Mouse (Mus musculus): ENCODE data around the gene Abhd5. TPM values are rescaled to one million over a fixed set of nuclear protein-coding genes. Genes with fewer than 3 reads are reported as not detected.
"Not testable (repeated sequence)": the region's sequence is repeated elsewhere in the genome, so short reads cannot be mapped to it uniquely, and the experiment has no call there.

Gene Abhd5
- 22.5 and 24.2 TPM in 2 replicates for polyA plus RNA-seq (2016; fragmentation: Nextera tagmentation; extraction: Ambion mirVana)

DNA sequence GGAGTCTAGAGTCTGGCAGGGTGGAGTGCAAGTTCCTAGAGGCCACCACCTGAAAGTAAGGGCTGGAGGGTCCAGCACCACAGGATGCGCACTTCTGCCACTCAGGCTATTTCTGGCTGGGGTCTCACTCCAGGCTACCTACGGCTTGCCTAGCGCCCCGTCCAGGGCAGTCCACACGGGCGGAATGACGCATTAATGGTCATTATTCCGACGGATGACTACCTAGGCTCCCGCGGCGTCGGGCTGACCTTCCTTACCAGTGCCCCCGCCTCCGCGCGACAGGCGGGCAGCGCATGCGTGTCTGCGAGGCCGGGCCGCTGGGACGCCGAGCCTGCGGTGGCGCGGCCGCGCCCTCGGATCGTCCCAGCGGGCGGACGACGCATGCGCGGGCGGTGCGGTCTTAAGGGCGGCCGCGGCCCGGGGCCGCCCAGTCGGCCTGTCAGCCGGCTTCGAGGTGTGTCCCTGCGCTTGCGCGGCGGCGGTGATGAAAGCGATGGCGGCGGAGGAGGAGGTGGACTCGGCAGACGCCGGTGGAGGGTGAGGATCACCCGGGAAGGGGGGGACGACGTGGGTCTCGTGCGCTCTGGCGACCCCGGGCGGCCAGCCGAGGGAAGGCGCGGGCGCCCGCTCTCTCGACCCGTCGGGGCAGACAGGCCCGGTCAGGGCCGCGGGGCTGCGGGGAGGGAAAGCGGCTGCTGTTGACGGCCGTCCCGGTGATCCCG lies at the start of gene Abhd5:
Gene Abhd5, plus strand, starts transcription at position 306 of the 722 bp plus-strand sequence.
- WGBS = under 1% methylated on average over 76 of the region's 84 CpGs
- H3K27ac ChIP-seq = peak within 1 kb of the TSS; percentile 71
- no peaks in the 10 kb centered on the region for H3K27me3 ChIP-seq
- peak within 1 kb of the TSS; percentile 67 for H3K4me2 ChIP-seq (replicated peaks)
- no peaks in the 10 kb centered on the region for H3K36me3 ChIP-seq
- peak; percentile 96 for ATAC-seq (ENCODE audit: low FRiP score)
- no peaks in the 10 kb centered on the region for H3K4me1 ChIP-seq
- no peaks in the 10 kb centered on the region for H3K9me3 ChIP-seq (replicated peaks)
- H3K4me3 ChIP-seq = peak within 1 kb of the TSS; percentile 68
- peak within 1 kb of the TSS; percentile 76 for H3K9ac ChIP-seq

DNA sequence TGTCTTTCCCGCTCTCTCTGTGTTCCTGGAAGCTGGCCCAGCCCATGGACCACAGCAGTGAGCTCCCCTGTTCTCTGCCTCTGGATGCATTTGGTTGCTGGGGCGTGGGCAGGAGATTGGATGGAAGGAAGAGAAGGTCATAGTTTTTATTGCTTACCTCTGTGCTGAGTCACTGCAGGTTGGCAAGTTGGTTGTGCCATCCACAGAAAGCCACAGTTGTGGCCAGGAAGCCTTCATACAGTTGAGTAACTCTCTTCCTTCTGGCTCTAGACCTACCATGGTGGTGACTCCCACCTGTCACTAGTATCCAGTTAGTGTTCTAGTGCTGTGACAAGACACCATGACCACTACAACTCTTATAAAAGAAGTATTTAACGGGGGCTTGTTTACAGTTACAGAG lies 46.1 kb upstream of the Abhd5 start:
- 88% methylated on average over 3 of the region's 3 CpGs for WGBS
- H3K9me3 ChIP-seq (replicated peaks) = no peaks in the 10 kb centered on the region
- no peak overlapping the region for H3K27ac ChIP-seq
- no peak overlapping the region for H3K9ac ChIP-seq
- H3K4me3 ChIP-seq = no peak overlapping the region
- no peak overlapping the region for H3K4me2 ChIP-seq (replicated peaks)
- ATAC-seq (ENCODE audit: low FRiP score) = no peak
- H3K36me3 ChIP-seq = no peaks in the 10 kb centered on the region
- H3K27me3 ChIP-seq = no peaks in the 10 kb centered on the region
- peaks cover 3% of the 10 kb centered on the region; the same call in 1 of the 2 replicates for H3K4me1 ChIP-seq

DNA sequence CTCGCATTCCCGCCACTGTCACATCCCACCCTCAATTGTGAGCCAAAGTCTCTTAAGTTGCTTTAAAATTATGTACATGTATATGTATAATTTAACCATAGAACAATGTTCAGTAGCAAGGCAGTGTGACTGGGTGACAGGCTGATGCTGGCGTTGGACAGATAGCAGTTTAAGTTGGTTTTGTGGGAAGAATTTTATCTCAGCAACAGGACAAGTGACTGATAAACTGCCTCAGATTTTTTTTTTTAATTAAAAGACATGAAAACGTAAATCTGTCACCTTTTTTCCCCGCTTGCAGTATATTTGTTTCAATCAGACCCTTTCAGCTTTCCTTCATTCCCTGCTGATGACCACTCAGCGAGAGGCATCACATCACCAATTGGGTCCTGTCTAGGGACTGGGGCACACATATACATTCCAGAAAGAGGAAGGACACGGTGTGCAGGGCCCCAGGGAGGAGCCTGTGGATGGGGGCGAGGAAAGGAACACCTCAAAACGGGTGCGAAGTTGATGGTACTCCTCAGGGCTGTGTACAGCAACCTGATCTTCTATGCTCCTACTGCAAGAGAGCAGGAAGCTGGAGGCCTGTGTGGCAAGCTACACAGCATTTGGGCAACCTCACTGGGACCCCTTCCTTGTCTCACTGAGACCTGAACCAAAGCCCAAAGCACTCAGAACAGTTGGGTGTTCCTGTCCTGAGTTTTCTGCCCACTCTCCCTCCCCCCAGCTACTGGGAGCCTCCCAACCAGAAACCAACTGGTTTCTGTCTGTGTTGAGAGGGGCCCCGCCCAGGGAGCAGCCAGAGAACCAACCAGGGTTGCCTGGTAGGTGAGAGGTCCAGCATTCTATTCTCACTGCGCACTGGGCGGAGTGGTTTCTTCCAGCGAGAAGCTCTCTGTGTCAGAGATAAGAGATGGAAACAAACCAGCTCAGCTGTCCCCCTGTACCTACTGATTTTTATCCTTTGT lies 42.1 kb upstream of the Abhd5 start:
- Histone ChIP-seq H3K4me2 (replicated peaks) (no peak overlapping the region), H3K27ac (no peak overlapping the region), H3K4me3 (no peak overlapping the region), H3K27me3 (no peaks in the 10 kb centered on the region), H3K9me3 (replicated peaks) (no peaks in the 10 kb centered on the region), H3K36me3 (no peaks in the 10 kb centered on the region), H3K4me1 (peaks cover 8% of the 10 kb centered on the region; the same call in 1 of the 2 replicates), H3K9ac (no peak overlapping the region)
- WGBS = 72% methylated on average over 14 of the region's 14 CpGs
- ATAC-seq (ENCODE audit: low FRiP score) = no peak

DNA sequence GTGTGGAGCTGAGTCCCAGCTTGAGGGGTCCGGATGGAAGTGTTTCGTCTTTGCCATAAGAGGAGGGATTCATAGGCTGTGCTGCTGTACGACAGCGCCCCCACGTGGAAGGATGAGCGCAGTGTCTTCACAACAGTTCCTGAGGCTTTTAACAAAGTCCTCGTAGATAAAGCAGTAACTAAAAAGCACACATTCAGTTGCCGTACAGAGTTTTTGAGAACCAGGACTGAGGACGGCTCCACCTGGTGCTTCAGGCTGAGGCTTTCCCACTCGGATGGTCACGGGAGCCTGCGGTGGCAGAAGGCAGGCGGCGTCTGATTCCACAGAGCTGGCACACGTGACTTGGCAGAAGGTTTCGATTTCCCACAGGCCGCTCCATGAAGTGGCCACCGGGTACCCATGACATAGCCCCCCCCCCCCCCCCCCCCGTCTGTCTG lies 40.8 kb upstream of the Abhd5 start:
- Histone ChIP-seq H3K27me3 (no peaks in the 10 kb centered on the region), H3K27ac (peak overlapping the region; percentile 55; the same call in 1 of the 2 replicates), H3K4me3 (peak overlapping the region; percentile 38), H3K9ac (peak overlapping the region; percentile 59), H3K9me3 (replicated peaks) (no peaks in the 10 kb centered on the region), H3K4me1 (peaks cover 8% of the 10 kb centered on the region; the same call in 1 of the 2 replicates), H3K4me2 (replicated peaks) (peak overlapping the region; percentile 60), H3K36me3 (no peaks in the 10 kb centered on the region)
- ATAC-seq (ENCODE audit: low FRiP score) = peak; percentile 87
- 7% methylated on average over 19 of the region's 19 CpGs for WGBS

DNA sequence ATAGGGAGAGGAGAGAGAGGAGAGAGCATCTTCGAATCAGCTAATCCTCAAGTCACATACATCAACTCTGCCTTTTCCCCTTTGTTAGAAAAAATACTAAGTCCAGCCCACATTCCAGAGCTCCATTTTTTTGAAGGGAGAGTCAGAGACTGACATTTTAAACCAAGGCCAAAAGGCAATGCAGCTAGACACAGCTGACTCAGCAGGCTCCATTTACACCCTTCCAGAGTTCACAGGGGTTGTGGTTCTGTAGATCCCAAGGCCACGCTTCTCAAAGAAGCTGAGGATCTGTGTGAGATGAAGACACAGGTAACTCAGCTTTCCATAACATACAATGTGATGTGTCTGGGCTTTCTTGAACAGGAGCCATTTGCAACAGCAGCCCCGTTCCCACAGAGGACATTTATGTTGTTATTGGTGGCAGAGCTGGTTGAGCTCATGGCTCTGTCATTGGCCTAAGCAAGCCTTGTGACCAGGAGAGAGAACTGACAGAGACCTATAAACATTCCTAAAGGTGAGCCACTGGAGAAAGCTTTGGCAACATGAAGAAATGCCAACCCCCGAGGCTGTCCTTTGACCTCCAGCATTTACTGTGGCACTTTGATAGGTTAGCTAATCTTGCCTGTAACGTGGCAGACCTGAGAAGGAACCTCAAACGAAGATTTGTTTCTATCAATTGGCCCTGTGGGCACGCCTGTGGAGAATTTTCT lies 40.2 kb upstream of the Abhd5 start:
- Histone ChIP-seq H3K4me1 (peaks cover 8% of the 10 kb centered on the region; the same call in 1 of the 2 replicates), H3K9me3 (replicated peaks) (no peaks in the 10 kb centered on the region), H3K27ac (peak overlapping the region; percentile 55; the same call in 1 of the 2 replicates), H3K4me3 (peak overlapping the region; percentile 38), H3K36me3 (no peaks in the 10 kb centered on the region), H3K4me2 (replicated peaks) (peak overlapping the region; percentile 60), H3K9ac (peak overlapping the region; percentile 59), H3K27me3 (no peaks in the 10 kb centered on the region)
- ATAC-seq (ENCODE audit: low FRiP score) = 0 out of 2 replicates have a peak, but pooled peaks have one; percentile 16
- 73% methylated on average over 7 of the region's 7 CpGs for WGBS

DNA sequence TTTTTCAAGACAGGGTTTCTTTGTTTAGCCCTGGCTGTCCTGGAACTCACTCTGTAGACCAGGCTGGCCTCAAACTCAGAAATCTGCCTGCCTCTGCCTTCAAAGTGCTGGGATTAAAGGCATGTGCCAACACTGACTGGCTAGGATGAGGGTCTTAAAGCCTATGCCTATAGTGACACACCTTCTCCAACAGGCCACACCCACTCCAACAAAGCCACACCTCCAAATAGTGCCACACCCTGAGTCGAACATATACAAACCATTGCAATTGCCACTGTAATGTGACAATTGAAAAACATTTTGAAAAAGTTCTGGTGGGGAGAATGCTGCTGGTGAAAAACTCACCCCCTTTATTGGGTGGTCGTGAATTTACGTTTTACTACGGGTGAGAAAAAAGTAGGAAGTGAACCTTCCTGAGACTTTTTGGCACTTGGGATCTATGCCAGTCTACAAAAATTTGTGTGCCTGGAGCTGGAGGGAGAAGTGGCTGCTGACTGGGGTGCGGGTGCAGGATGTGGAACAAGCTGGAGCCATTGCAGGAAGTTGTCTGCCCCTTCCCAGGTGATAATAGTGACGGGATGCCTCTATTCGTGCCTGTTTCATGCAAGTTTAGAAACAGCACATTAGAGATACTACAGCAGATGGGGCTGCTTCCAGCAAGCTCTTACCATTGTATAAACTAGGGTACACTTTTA lies 39.0 kb upstream of the Abhd5 start:
- no peaks in the 10 kb centered on the region for H3K36me3 ChIP-seq
- H3K27ac ChIP-seq = no peak overlapping the region
- peaks cover 8% of the 10 kb centered on the region; the same call in 1 of the 2 replicates for H3K4me1 ChIP-seq
- H3K4me3 ChIP-seq = no peak overlapping the region
- no peak for ATAC-seq (ENCODE audit: low FRiP score)
- H3K9ac ChIP-seq = no peak overlapping the region
- WGBS = 90% methylated on average over 7 of the region's 7 CpGs
- no peaks in the 10 kb centered on the region for H3K9me3 ChIP-seq (replicated peaks)
- H3K4me2 ChIP-seq (replicated peaks) = no peak overlapping the region
- no peaks in the 10 kb centered on the region for H3K27me3 ChIP-seq

DNA sequence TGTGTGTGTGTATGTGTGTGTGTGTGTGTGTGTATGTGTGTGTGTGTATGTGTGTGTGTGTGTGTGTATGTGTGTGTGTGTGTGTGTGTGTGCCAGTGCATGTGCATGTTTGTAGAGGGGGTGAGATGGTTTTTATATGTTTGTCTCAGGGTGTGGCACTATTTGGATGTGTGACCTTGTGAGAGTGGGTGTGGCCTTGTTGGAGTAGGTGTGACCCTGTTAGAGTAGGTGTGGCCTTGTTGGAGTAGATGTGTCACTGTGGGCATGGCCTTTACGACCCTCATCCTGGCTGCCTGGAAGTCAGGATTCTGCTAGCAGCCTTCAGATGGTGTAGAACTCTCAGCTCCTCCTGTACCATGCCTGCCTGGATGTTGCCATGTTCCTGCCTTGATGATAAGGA lies 38.3 kb upstream of the Abhd5 start:
- WGBS = 92% methylated on average over 1 of the region's 1 CpGs
- not testable (repeated sequence) for H3K27ac ChIP-seq; H3K4me2 ChIP-seq (replicated peaks); H3K4me3 ChIP-seq; H3K36me3 ChIP-seq; ATAC-seq (ENCODE audit: low FRiP score); H3K4me1 ChIP-seq; H3K9me3 ChIP-seq (replicated peaks); H3K27me3 ChIP-seq; H3K9ac ChIP-seq

DNA sequence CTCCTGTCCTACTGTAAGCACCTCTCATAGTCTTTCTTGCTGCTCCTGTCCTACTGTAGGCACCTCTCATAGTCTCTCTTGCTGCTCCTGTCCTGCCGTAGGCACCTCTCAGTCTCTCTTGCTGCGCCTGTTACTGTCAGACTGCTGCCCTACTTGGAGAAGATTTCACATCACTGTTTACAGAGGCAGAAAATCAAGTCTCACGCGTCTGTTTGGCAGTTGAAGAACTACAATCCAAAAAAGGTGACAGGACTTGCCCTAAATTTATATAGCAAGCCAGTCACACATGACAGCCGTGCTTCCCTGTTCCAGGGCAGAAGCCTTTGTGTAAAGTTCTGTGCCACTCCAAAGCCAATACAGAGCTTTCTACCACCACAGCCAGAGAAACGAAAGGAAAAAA lies 37.0 kb upstream of the Abhd5 start:
- peaks cover 7% of the 10 kb centered on the region; the same call in 1 of the 2 replicates for H3K4me1 ChIP-seq
- H3K27ac ChIP-seq = no peak overlapping the region
- ATAC-seq (ENCODE audit: low FRiP score) = no peak
- H3K4me3 ChIP-seq = no peak overlapping the region
- H3K4me2 ChIP-seq (replicated peaks) = no peak overlapping the region
- H3K36me3 ChIP-seq = no peaks in the 10 kb centered on the region
- H3K9ac ChIP-seq = no peak overlapping the region
- no peaks in the 10 kb centered on the region for H3K27me3 ChIP-seq
- 86% methylated on average over 6 of the region's 6 CpGs for WGBS
- H3K9me3 ChIP-seq (replicated peaks) = no peaks in the 10 kb centered on the region

DNA sequence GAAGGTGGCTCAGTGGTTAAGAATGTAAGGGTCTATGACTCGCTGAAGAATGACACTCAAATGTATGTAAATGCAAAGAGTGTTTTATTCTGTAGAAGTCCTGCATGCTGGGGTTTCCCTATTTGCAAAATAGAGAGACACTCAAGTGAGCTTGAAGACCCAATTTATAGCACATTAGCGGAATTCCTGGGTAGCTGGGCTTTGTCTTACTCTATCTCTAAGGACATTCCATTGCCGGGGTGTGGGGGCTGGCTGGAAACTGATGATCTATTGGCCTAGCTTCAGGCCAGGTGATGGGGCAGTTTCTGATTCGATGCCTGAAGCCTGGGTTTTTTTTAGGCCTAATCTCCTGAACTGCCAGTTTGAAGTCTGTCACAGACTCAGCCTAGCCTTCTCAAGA lies 36.5 kb upstream of the Abhd5 start:
- WGBS = 72% methylated on average over 4 of the region's 4 CpGs
- H3K4me1 ChIP-seq = peaks cover 4% of the 10 kb centered on the region; the same call in 1 of the 2 replicates
- no peaks in the 10 kb centered on the region for H3K27me3 ChIP-seq

DNA sequence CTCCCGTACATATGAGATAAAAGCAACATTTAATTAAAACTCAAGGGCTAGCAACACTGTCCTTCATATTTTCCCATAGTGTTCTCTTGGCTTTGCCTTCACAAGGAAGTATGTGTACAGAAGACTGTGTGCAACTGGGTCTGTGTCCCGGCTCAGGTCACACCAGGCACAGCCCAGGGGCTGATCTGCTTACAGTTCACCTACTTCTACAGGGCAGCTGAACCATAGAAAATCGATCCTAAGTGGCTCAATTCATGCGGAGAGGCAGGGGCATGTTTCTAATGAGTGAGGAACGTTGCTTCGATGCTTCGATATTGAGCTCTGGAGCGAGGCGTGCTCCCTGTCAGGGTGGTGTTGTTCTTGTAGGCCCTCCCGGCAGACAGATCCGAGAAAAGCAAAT lies 35.9 kb upstream of the Abhd5 start:
- Histone ChIP-seq H3K4me3 (no peak overlapping the region), H3K36me3 (no peaks in the 10 kb centered on the region), H3K27ac (no peak overlapping the region), H3K27me3 (no peaks in the 10 kb centered on the region), H3K4me1 (peaks cover 4% of the 10 kb centered on the region; the same call in 1 of the 2 replicates), H3K9ac (no peak overlapping the region), H3K9me3 (replicated peaks) (no peaks in the 10 kb centered on the region), H3K4me2 (replicated peaks) (no peak overlapping the region)
- no peak for ATAC-seq (ENCODE audit: low FRiP score)
- 46% methylated on average over 11 of the region's 11 CpGs for WGBS

More for the DNA sequence above, 36.5 kb upstream of the Abhd5 start:
- ATAC-seq (ENCODE audit: low FRiP score) = no peak
- no peak overlapping the region for H3K4me3 ChIP-seq
- no peak overlapping the region for H3K27ac ChIP-seq
- no peak overlapping the region for H3K9ac ChIP-seq
- H3K36me3 ChIP-seq = no peaks in the 10 kb centered on the region
- H3K4me2 ChIP-seq (replicated peaks) = no peak overlapping the region
- H3K9me3 ChIP-seq (replicated peaks) = no peaks in the 10 kb centered on the region

DNA sequence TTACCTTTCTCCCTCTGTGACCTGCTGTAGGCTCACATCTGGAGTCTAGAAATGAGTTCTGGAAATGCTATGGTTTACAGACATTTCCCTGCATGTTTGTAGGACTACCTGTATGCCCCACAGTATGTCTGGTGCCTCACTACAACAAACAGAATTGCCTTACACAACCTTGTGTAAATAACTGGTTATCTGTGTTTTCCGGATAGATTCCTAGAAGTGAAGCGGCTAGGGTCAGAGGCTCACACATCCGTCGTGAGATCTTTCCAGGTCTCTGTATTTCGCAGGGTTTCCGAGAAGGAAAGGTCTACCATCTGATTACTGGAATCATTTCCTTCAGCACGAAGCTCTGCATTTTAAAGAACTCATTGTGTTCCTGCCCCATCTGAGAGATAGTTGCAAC lies 34.8 kb upstream of the Abhd5 start:
- no peak overlapping the region for H3K4me2 ChIP-seq (replicated peaks)
- WGBS = 90% methylated on average over 7 of the region's 7 CpGs
- no peaks in the 10 kb centered on the region for H3K4me1 ChIP-seq
- no peak overlapping the region for H3K9ac ChIP-seq
- ATAC-seq (ENCODE audit: low FRiP score) = no peak
- H3K9me3 ChIP-seq (replicated peaks) = no peaks in the 10 kb centered on the region
- no peaks in the 10 kb centered on the region for H3K36me3 ChIP-seq
- no peaks in the 10 kb centered on the region for H3K27me3 ChIP-seq
- no peak overlapping the region for H3K4me3 ChIP-seq
- no peak overlapping the region for H3K27ac ChIP-seq

Data from hindbrain, embryonic 12.5 days (tissue).